Mouse (Mus musculus) liver, embryonic 14.5 days (tissue): ENCODE results near the gene Mbtd1.

Experiments used
- CTCF ChIP-seq: IDR thresholded peaks from 2 replicates; pipeline ENCODE4 v1.5.1; 2016; ENCODE audit warnings: antibody characterized with exemption, low read depth, control low read depth
- EP300 ChIP-seq: IDR thresholded peaks from 2 replicates; pipeline ENCODE4 v1.6.1; 2016; ENCODE audit warnings: antibody characterized with exemption, low read depth

GRCm38 (mm10) chr11:93847342-93847741 lies 38.3 kb upstream of the Mbtd1 start:
- no peak for TF ChIP-seq EP300
- TF ChIP-seq CTCF: no peak
